Mouse (Mus musculus) heart, postnatal 0 days (tissue): ENCODE measurements around the gene Phactr2.

Experiments used
- CTCF ChIP-seq: IDR thresholded peaks from 2 replicates; pipeline ENCODE4 v1.5.1; 2016; ENCODE audit warnings: antibody characterized with exemption, control low read depth, low read depth
- EP300 ChIP-seq: IDR thresholded peaks from 2 replicates; pipeline ENCODE4 v1.6.1; 2016; ENCODE audit warnings: antibody characterized with exemption, low read depth

GRCm38 (mm10) chr10:13335814-13336213 is 138.4 kb downstream of the Phactr2 start:
- TF ChIP-seq CTCF: no peak
- no peak for TF ChIP-seq EP300
